ENCODE assay signal across 26 mouse cellular contexts in the genomic region with DNA sequence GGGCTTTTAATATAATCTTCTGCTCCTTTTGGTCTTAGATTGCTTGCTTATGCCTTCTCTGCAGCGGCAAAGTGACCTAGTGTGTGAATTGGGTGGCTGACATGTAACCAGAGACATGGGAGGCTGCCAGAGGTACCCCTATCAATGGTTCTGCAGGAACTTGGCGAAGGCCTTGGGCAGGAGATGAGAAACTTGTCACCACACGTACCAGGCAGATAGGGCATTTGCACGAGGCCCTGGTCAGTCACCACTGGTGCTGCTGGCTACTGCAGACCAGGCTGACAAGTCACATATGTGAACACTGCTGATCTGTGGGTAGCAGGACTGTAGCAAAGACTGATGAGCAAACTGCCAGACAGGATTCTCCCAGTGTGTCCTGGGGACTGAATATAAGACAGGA.
DNase-seq lines count a peak whose midpoint lies in the region; ATAC-seq and TF ChIP-seq lines count a peak whose summit lies in the region.
"Had no signal": no experiment of that assay in that cellular context is flagged by ENCODE, and none has a peak within 500 bp of the region (broad histone marks: within the 10 kb centered on the region; RNA-seq: fewer than 3 reads in every experiment).

No protein-coding gene starts in this region.

- H3K4me1 ChIP-seq in heart, postnatal 0 days (ENCODE audit: control insufficient read depth, insufficient read depth), result peaks cover 14% of the 10 kb centered on the region; the same call in 1 of the 2 replicates
- H3K4me1 ChIP-seq: embryonic facial prominence, embryonic 12.5 days; embryonic facial prominence, embryonic 15.5 days; forebrain, embryonic 10.5 days; forebrain, embryonic 13.5 days; heart, embryonic 10.5 days had no signal

- TF ChIP-seq EP300 in heart, postnatal 0 days (IDR thresholded peaks at IDR 0.05; ENCODE audit: low read depth), result no peak

- peaks cover 40% of the 10 kb centered on the region for H3K36me3 ChIP-seq in heart, postnatal 0 days (replicated peaks; ENCODE audit: control insufficient read depth, insufficient read depth, low read length)

- no peak overlapping the region for H3K27ac ChIP-seq in heart, postnatal 0 days (ENCODE audit: low read depth)
- H3K27ac ChIP-seq: embryonic facial prominence, embryonic 12.5 days; embryonic facial prominence, embryonic 15.5 days; forebrain, embryonic 10.5 days; forebrain, embryonic 13.5 days; heart, embryonic 10.5 days; hindbrain, embryonic 12.5 days; hindbrain, embryonic 15.5 days had no signal

- H3K9ac ChIP-seq in heart, postnatal 0 days (replicated peaks; ENCODE audit: low read depth, low read length), result no peak overlapping the region
- H3K9ac ChIP-seq: embryonic facial prominence, embryonic 12.5 days; embryonic facial prominence, embryonic 15.5 days; forebrain, embryonic 13.5 days; heart, embryonic 15.5 days; hindbrain, embryonic 12.5 days; hindbrain, embryonic 15.5 days had no signal

- H3K4me2 ChIP-seq in heart, postnatal 0 days (ENCODE audit: low read depth, low read length), result no peak overlapping the region
- H3K4me2 ChIP-seq: embryonic facial prominence, embryonic 12.5 days; embryonic facial prominence, embryonic 15.5 days; forebrain, embryonic 13.5 days; heart, embryonic 15.5 days; hindbrain, embryonic 12.5 days; hindbrain, embryonic 15.5 days had no signal

- ATAC-seq in heart, postnatal 0 days (ENCODE audit: insufficient read depth, low read depth), result peak; percentile 20; the same call in 1 of the 2 replicates
- ATAC-seq in erythroblast, adult 5-6 weeks (replicated peaks; ENCODE audit: low FRiP score, poor library complexity, severe bottlenecking), result peak; percentile 52
- ATAC-seq in erythroid progenitor cell, adult 5-6 weeks (replicated peaks; ENCODE audit: low FRiP score, poor library complexity, severe bottlenecking), result peak; percentile 27; the same call in 1 of the 2 replicates
- ATAC-seq: CD4-positive, CD25-positive, alpha-beta regulatory T cell, adult 4 months; forebrain, embryonic 13.5 days; forebrain, embryonic 16.5 days; intestine, postnatal 0 days had no signal

- no peak for DNase-seq in heart, postnatal 0 days (ENCODE audit: low spot score)
- DNase-seq in heart, adult 8-10 months (ENCODE audit: low spot score), result no peak
- no peak for DNase-seq in urinary bladder, adult 18-20 months (ENCODE audit: low spot score in 2 of 2)
- no peak for DNase-seq in ovary, postnatal 36 days (ENCODE audit: low spot score)
- DNase-seq: adrenal gland, adult 2 months; adrenal gland, postnatal 14 days; cerebellum, adult 11 months; cerebellum, adult 2 months; cerebellum, adult 9-11 months; cerebellum, postnatal 25 days; gastrocnemius, postnatal 10 days; gastrocnemius, postnatal 36 days had no signal

- no peaks in the 10 kb centered on the region for H3K9me3 ChIP-seq in heart, postnatal 0 days (replicated peaks; ENCODE audit: control insufficient read depth, low read length)
- H3K9me3 ChIP-seq: embryonic facial prominence, embryonic 12.5 days; embryonic facial prominence, embryonic 15.5 days; forebrain, embryonic 10.5 days; forebrain, embryonic 13.5 days; heart, embryonic 10.5 days; heart, embryonic 15.5 days; hindbrain, embryonic 12.5 days; hindbrain, embryonic 15.5 days had no signal

- H3K4me3 ChIP-seq in heart, postnatal 0 days (ENCODE audit: low read depth, low read length), result no peak overlapping the region
- H3K4me3 ChIP-seq: embryonic facial prominence, embryonic 12.5 days; embryonic facial prominence, embryonic 15.5 days; erythroblast, embryonic 14.5 days; forebrain, embryonic 10.5 days; forebrain, embryonic 13.5 days; heart, embryonic 10.5 days; heart, embryonic 15.5 days; hindbrain, embryonic 12.5 days; hindbrain, embryonic 15.5 days had no signal

- no peaks in the 10 kb centered on the region for H3K27me3 ChIP-seq in heart, postnatal 0 days (ENCODE audit: control insufficient read depth, insufficient read depth, low read length)
- H3K27me3 ChIP-seq: embryonic facial prominence, embryonic 12.5 days; embryonic facial prominence, embryonic 15.5 days; forebrain, embryonic 13.5 days; heart, embryonic 15.5 days; hindbrain, embryonic 12.5 days; hindbrain, embryonic 15.5 days had no signal

- no peak for TF ChIP-seq CTCF in heart, postnatal 0 days (IDR thresholded peaks at IDR 0.05; ENCODE audit: low read depth)

- WGBS in heart, postnatal 0 days, result 48% methylated on average over 4 of the region's 4 CpGs
